Mouse (Mus musculus): ENCODE results near the gene H2-M2. TPM values are rescaled to one million over a fixed set of nuclear protein-coding genes. Genes with fewer than 3 reads are reported as not detected.

H2-M2 gene
- polyA plus RNA-seq (2017; shearing (Covaris generic)) = not detected

GRCm38 (mm10) chr17:37483452-37483851 lies at the start of gene H2-M2:
Gene H2-M2, minus strand, starts transcription at chr17:37483552.

GRCm38 (mm10) chr17:37507730-37508129 lies 24.4 kb upstream of the H2-M2 start, which contains the start of gene Olfr111:
Gene Olfr111, plus strand, starts transcription at chr17:37508030.

GRCm38 (mm10) chr17:37491930-37492518 lies 8.7 kb upstream of the H2-M2 start, which contains the start of gene Olfr110:
Gene Olfr110, plus strand, starts transcription at chr17:37492468.

GRCm38 (mm10) chr17:37458616-37459015 lies 24.7 kb downstream of the H2-M2 start, which contains the start of gene Olfr109:
Gene Olfr109, plus strand, starts transcription at chr17:37458916.

GRCm38 (mm10) chr17:37445180-37445579 lies 38.2 kb downstream of the H2-M2 start, which contains the start of gene Olfr108:
Gene Olfr108, plus strand, starts transcription at chr17:37445480.

Other genes with a start within 250 kb of the H2-M2 start
- not detected for gene Olfr97, start 246.2 kb downstream of the H2-M2 start, polyA plus RNA-seq (2017; shearing (Covaris generic))
- gene Olfr98, start 219.8 kb downstream of the H2-M2 start, polyA plus RNA-seq (2017; shearing (Covaris generic)) = not detected
- 86.2 TPM for gene H2-M3, start 213.3 kb downstream of the H2-M2 start, polyA plus RNA-seq (2017; shearing (Covaris generic))
- 2.2 TPM for gene Olfr99, start 200.1 kb downstream of the H2-M2 start, polyA plus RNA-seq (2017; shearing (Covaris generic))
- gene Olfr101, start 179.2 kb downstream of the H2-M2 start, polyA plus RNA-seq (2017; shearing (Covaris generic)) = not detected
- not detected for gene Olfr102, start 166.5 kb downstream of the H2-M2 start, polyA plus RNA-seq (2017; shearing (Covaris generic))
- gene Olfr103, start 143.9 kb downstream of the H2-M2 start, polyA plus RNA-seq (2017; shearing (Covaris generic)) = not detected
- gene Olfr104-ps, start 124.0 kb downstream of the H2-M2 start, polyA plus RNA-seq (2017; shearing (Covaris generic)) = not detected
- gene Olfr105-ps, start 104.5 kb downstream of the H2-M2 start, polyA plus RNA-seq (2017; shearing (Covaris generic)) = not detected
- gene Olfr106-ps, start 93.2 kb downstream of the H2-M2 start, polyA plus RNA-seq (2017; shearing (Covaris generic)) = not detected
- not detected for gene Olfr107, start 84.3 kb downstream of the H2-M2 start, polyA plus RNA-seq (2017; shearing (Covaris generic))
- gene Olfr108, start 38.1 kb downstream of the H2-M2 start, polyA plus RNA-seq (2017; shearing (Covaris generic)) = not detected
- gene Olfr109, start 24.6 kb downstream of the H2-M2 start, polyA plus RNA-seq (2017; shearing (Covaris generic)) = 0.10 TPM
- not detected for gene Olfr110, start 8.9 kb upstream of the H2-M2 start, polyA plus RNA-seq (2017; shearing (Covaris generic))
- not detected for gene Olfr111, start 24.5 kb upstream of the H2-M2 start, polyA plus RNA-seq (2017; shearing (Covaris generic))
- not detected for gene Olfr112, start 85.9 kb upstream of the H2-M2 start, polyA plus RNA-seq (2017; shearing (Covaris generic))
- gene Olfr113, start 94.1 kb upstream of the H2-M2 start, polyA plus RNA-seq (2017; shearing (Covaris generic)) = not detected
- not detected for gene Olfr114, start 109.2 kb upstream of the H2-M2 start, polyA plus RNA-seq (2017; shearing (Covaris generic))
- gene Olfr115, start 143.6 kb upstream of the H2-M2 start, polyA plus RNA-seq (2017; shearing (Covaris generic)) = not detected
- gene Olfr116, start 143.6 kb upstream of the H2-M2 start, polyA plus RNA-seq (2017; shearing (Covaris generic)) = not detected
- 0.15 TPM for gene Olfr117, start 180.2 kb upstream of the H2-M2 start, polyA plus RNA-seq (2017; shearing (Covaris generic))
- gene Olfr118, start 183.4 kb upstream of the H2-M2 start, polyA plus RNA-seq (2017; shearing (Covaris generic)) = not detected
- gene Olfr119, start 213.0 kb upstream of the H2-M2 start, polyA plus RNA-seq (2017; shearing (Covaris generic)) = not detected
- not detected for gene Olfr120, start 238.3 kb upstream of the H2-M2 start, polyA plus RNA-seq (2017; shearing (Covaris generic))

All from effector memory CD4-positive, alpha-beta T cell, adult 5 months (primary cell).